Mouse (Mus musculus) erythroid progenitor cell, adult 5-6 weeks (primary cell): Measurements from ENCODE around the gene Rhox2g. TPM values are rescaled to one million over a fixed set of nuclear protein-coding genes. Genes with fewer than 3 reads are reported as not detected.
"Not testable (repeated sequence)": the region's sequence is repeated elsewhere in the genome, so short reads cannot be mapped to it uniquely, and the experiment has no call there.

Source experiments
- ATAC-seq: replicated peaks from 2 replicates; pipeline ENCODE4 v1.8.0; 2016; ENCODE audit warnings: moderate number of reproducible peaks, mild to moderate bottlenecking, moderate TSS enrichment, inconsistent platforms; ENCODE audit not compliant: poor library complexity, low FRiP score, severe bottlenecking
- total RNA-seq, 2 experiments: library from RNA; stranded (forward) in 1 of 2; stranded (reverse) in 1 of 2; fragments of 150-400 nt in 1 of 2; fragments of 186-747, 209-891 nt in 1 of 2; gene quantifications; 2 replicates each; pipeline versions ENCODE4 v1.2.3 to v1.2.4; 2015 to 2017; ENCODE audit warnings: low replicate concordance in 2 of 2

The Rhox2g gene
- not detected in 2 replicates for total RNA-seq (2015; ENCODE audit: low replicate concordance)
- total RNA-seq (2017; ENCODE audit: low replicate concordance), result not detected in 2 replicates

- not testable (repeated sequence) for ATAC-seq
These were observed at the start of gene Rhox2g for GRCm38 (mm10) chrX:37643370-37643769. Gene Rhox2g (minus strand): TSS chrX:37643470.

- ATAC-seq, result no peak
These were observed 49.0 kb upstream of the Rhox2g start for GRCm38 (mm10) chrX:37692261-37692660.

GRCm38 (mm10) chrX:37683031-37683715, 39.9 kb upstream of the Rhox2g start:
- ATAC-seq, result no peak

GRCm38 (mm10) chrX:37673177-37673576, 29.9 kb upstream of the Rhox2g start, which contains the start of gene Rhox2h:
Gene Rhox2h (minus strand): TSS chrX:37673277.
- ATAC-seq, result not testable (repeated sequence)

GRCm38 (mm10) chrX:37668664-37669063, 25.4 kb upstream of the Rhox2g start, which contains the start of gene Rhox3h:
Gene Rhox3h (minus strand): TSS chrX:37668764.
- ATAC-seq, result not testable (repeated sequence)

- ATAC-seq, result not testable (repeated sequence)
These were observed 8.0 kb upstream of the Rhox2g start, which contains the start of gene Rhox4g for GRCm38 (mm10) chrX:37651227-37651626. Gene Rhox4g (minus strand): TSS chrX:37651327.

GRCm38 (mm10) chrX:37628512-37628911, 14.8 kb downstream of the Rhox2g start, which contains the start of gene Rhox3g:
Gene Rhox3g (minus strand): TSS chrX:37628612.
- ATAC-seq, result not testable (repeated sequence)

- not testable (repeated sequence) for ATAC-seq
These were observed 35.7 kb downstream of the Rhox2g start, which contains the start of gene Rhox4f for GRCm38 (mm10) chrX:37607604-37608003. Gene Rhox4f (minus strand): TSS chrX:37607704.

Other genes with a start within 250 kb of the Rhox2g start
- gene Rhox2b, start 231.4 kb downstream of the Rhox2g start, total RNA-seq (2015; ENCODE audit: low replicate concordance), result not detected in 2 replicates
- not detected in 2 replicates for gene Rhox2b, start 231.4 kb downstream of the Rhox2g start, total RNA-seq (2017; ENCODE audit: low replicate concordance)
- gene Rhox4b, start 211.0 kb downstream of the Rhox2g start, total RNA-seq (2015; ENCODE audit: low replicate concordance), result not detected in 2 replicates
- gene Rhox4b, start 211.0 kb downstream of the Rhox2g start, total RNA-seq (2017; ENCODE audit: low replicate concordance), result not detected in 2 replicates
- not detected in 2 replicates for gene Rhox2c, start 189.8 kb downstream of the Rhox2g start, total RNA-seq (2015; ENCODE audit: low replicate concordance)
- gene Rhox2c, start 189.8 kb downstream of the Rhox2g start, total RNA-seq (2017; ENCODE audit: low replicate concordance), result not detected in 2 replicates
- not detected in 2 replicates for gene Rhox3c, start 184.9 kb downstream of the Rhox2g start, total RNA-seq (2015; ENCODE audit: low replicate concordance)
- not detected in 2 replicates for gene Rhox3c, start 184.9 kb downstream of the Rhox2g start, total RNA-seq (2017; ENCODE audit: low replicate concordance)
- gene Rhox4c, start 163.1 kb downstream of the Rhox2g start, total RNA-seq (2015; ENCODE audit: low replicate concordance), result not detected in 2 replicates
- gene Rhox4c, start 163.1 kb downstream of the Rhox2g start, total RNA-seq (2017; ENCODE audit: low replicate concordance), result not detected in 2 replicates
- not detected in 2 replicates for gene Rhox2d, start 150.0 kb downstream of the Rhox2g start, total RNA-seq (2015; ENCODE audit: low replicate concordance)
- gene Rhox2d, start 150.0 kb downstream of the Rhox2g start, total RNA-seq (2017; ENCODE audit: low replicate concordance), result not detected in 2 replicates
- not detected in 2 replicates for gene Rhox4d, start 129.1 kb downstream of the Rhox2g start, total RNA-seq (2015; ENCODE audit: low replicate concordance)
- gene Rhox4d, start 129.1 kb downstream of the Rhox2g start, total RNA-seq (2017; ENCODE audit: low replicate concordance), result not detected in 2 replicates
- not detected in 2 replicates for gene Rhox2e, start 113.0 kb downstream of the Rhox2g start, total RNA-seq (2015; ENCODE audit: low replicate concordance)
- gene Rhox2e, start 113.0 kb downstream of the Rhox2g start, total RNA-seq (2017; ENCODE audit: low replicate concordance), result not detected in 2 replicates
- not detected in 2 replicates for gene Rhox3e, start 101.5 kb downstream of the Rhox2g start, total RNA-seq (2015; ENCODE audit: low replicate concordance)
- gene Rhox3e, start 101.5 kb downstream of the Rhox2g start, total RNA-seq (2017; ENCODE audit: low replicate concordance), result not detected in 2 replicates
- gene Rhox4e, start 86.1 kb downstream of the Rhox2g start, total RNA-seq (2015; ENCODE audit: low replicate concordance), result not detected in 2 replicates
- not detected in 2 replicates for gene Rhox4e, start 86.1 kb downstream of the Rhox2g start, total RNA-seq (2017; ENCODE audit: low replicate concordance)
- gene Rhox2f, start 72.1 kb downstream of the Rhox2g start, total RNA-seq (2015; ENCODE audit: low replicate concordance), result not detected in 2 replicates
- gene Rhox2f, start 72.1 kb downstream of the Rhox2g start, total RNA-seq (2017; ENCODE audit: low replicate concordance), result not detected in 2 replicates
- gene Rhox3f, start 62.5 kb downstream of the Rhox2g start, total RNA-seq (2015; ENCODE audit: low replicate concordance), result not detected in 2 replicates
- gene Rhox3f, start 62.5 kb downstream of the Rhox2g start, total RNA-seq (2017; ENCODE audit: low replicate concordance), result not detected in 2 replicates
- not detected in 2 replicates for gene Rhox4f, start 35.8 kb downstream of the Rhox2g start, total RNA-seq (2015; ENCODE audit: low replicate concordance)
- not detected in 2 replicates for gene Rhox4f, start 35.8 kb downstream of the Rhox2g start, total RNA-seq (2017; ENCODE audit: low replicate concordance)
- not detected in 2 replicates for gene Rhox3g, start 14.9 kb downstream of the Rhox2g start, total RNA-seq (2015; ENCODE audit: low replicate concordance)
- not detected in 2 replicates for gene Rhox3g, start 14.9 kb downstream of the Rhox2g start, total RNA-seq (2017; ENCODE audit: low replicate concordance)
- not detected in 2 replicates for gene Rhox4g, start 7.9 kb upstream of the Rhox2g start, total RNA-seq (2015; ENCODE audit: low replicate concordance)
- not detected in 2 replicates for gene Rhox4g, start 7.9 kb upstream of the Rhox2g start, total RNA-seq (2017; ENCODE audit: low replicate concordance)
- not detected in 2 replicates for gene Rhox3h, start 25.3 kb upstream of the Rhox2g start, total RNA-seq (2015; ENCODE audit: low replicate concordance)
- not detected in 2 replicates for gene Rhox3h, start 25.3 kb upstream of the Rhox2g start, total RNA-seq (2017; ENCODE audit: low replicate concordance)
- not detected in 2 replicates for gene Rhox2h, start 29.8 kb upstream of the Rhox2g start, total RNA-seq (2015; ENCODE audit: low replicate concordance)
- gene Rhox2h, start 29.8 kb upstream of the Rhox2g start, total RNA-seq (2017; ENCODE audit: low replicate concordance), result not detected in 2 replicates
- gene Rhox5, start 161.4 kb upstream of the Rhox2g start, total RNA-seq (2015; ENCODE audit: low replicate concordance), result not detected in 2 replicates
- not detected in 2 replicates for gene Rhox5, start 161.4 kb upstream of the Rhox2g start, total RNA-seq (2017; ENCODE audit: low replicate concordance)
- gene Rhox6, start 183.4 kb upstream of the Rhox2g start, total RNA-seq (2015; ENCODE audit: low replicate concordance), result not detected in 2 replicates
- not detected in 2 replicates for gene Rhox6, start 183.4 kb upstream of the Rhox2g start, total RNA-seq (2017; ENCODE audit: low replicate concordance)
- gene Rhox7a, start 188.2 kb upstream of the Rhox2g start, total RNA-seq (2015; ENCODE audit: low replicate concordance), result not detected in 2 replicates
- gene Rhox7a, start 188.2 kb upstream of the Rhox2g start, total RNA-seq (2017; ENCODE audit: low replicate concordance), result not detected in 2 replicates
- gene Rhox8, start 235.5 kb upstream of the Rhox2g start, total RNA-seq (2015; ENCODE audit: low replicate concordance), result not detected in 2 replicates
- gene Rhox8, start 235.5 kb upstream of the Rhox2g start, total RNA-seq (2017; ENCODE audit: low replicate concordance), result 0.51 TPM in 1 of 2 replicates, not detected in the other